Mouse (Mus musculus): ENCODE data around the gene Myct1. TPM values are rescaled to one million over a fixed set of nuclear protein-coding genes. Genes with fewer than 3 reads are reported as not detected.

Gene Myct1
- polyA plus RNA-seq, 1 experiment from 2014 or later: 2.0 TPM

DNA sequence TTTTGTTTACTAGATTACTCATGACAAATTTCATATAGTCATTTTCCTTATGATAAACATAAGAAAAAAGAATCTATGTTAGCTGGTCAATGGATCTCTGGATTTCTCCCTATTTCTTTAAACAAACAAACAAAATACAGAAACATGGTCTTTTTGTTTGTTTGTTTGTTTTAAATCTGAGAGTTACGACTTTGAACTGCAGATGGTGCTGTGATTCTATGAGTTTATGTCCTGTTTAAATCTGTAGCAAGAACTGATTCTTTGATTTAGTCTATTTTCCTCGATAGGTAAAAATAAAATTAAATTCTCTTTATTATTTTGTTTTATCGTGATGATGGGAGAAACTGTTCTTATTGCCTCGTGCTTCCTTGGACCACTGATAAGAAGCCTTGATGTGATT, 43.7 kb downstream of the Myct1 start:
- DNase-seq (ENCODE audit: low spot score) (no peak), ATAC-seq (ENCODE audit: low FRiP score) (no peak)
- H3K4me1 ChIP-seq (replicated peaks; ENCODE audit: control insufficient read depth, insufficient read depth, low read length): no peaks in the 10 kb centered on the region
- no peaks in the 10 kb centered on the region for H3K27me3 ChIP-seq (ENCODE audit: control insufficient read depth, insufficient read depth, low read length)
- H3K9me3 ChIP-seq (ENCODE audit: control insufficient read depth, low read length): no peaks in the 10 kb centered on the region
- no peaks in the 10 kb centered on the region for H3K36me3 ChIP-seq (ENCODE audit: control insufficient read depth, insufficient read depth, low read length)
- WGBS: 80% methylated on average over 4 of the region's 4 CpGs
- no peak overlapping the region for H3K9ac ChIP-seq (ENCODE audit: low read depth, low read length)
- H3K27ac ChIP-seq (ENCODE audit: low read depth, low read length): no peak overlapping the region
- H3K4me2 ChIP-seq (replicated peaks; ENCODE audit: low read depth, low read length): no peak overlapping the region
- no peak overlapping the region for H3K4me3 ChIP-seq (ENCODE audit: low read depth, low read length)

DNA sequence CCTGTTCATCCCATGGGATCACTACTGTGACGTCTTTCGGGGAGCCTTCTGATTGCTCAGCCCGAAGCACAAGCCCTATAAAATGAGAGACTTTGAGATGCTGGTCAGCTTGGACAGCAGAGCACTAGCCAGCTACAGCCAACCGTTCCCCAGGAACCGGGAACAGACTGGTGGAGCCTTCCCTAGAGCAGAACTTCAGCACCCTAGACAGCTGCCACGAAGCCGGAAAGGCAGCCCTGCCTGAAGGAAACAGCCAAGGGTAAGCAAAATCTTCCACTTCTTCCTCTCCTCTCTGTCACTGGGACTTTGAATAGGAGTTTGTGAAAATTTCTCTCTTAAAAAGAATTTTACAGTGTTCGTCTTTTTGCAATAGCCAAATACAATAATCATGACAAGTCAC, 45.5 kb downstream of the Myct1 start, which contains the start of gene Vip:
Gene Vip, plus strand, starts transcription at position 107 of the 400 bp plus-strand sequence.
- DNase-seq (ENCODE audit: low spot score): peak; percentile 46
- no peak for ATAC-seq (ENCODE audit: low FRiP score)
- no peak within 1 kb of the TSS for H3K4me2 ChIP-seq (replicated peaks; ENCODE audit: low read depth, low read length)
- no peaks in the 10 kb centered on the region for H3K4me1 ChIP-seq (replicated peaks; ENCODE audit: control insufficient read depth, insufficient read depth, low read length)
- H3K27me3 ChIP-seq (ENCODE audit: control insufficient read depth, insufficient read depth, low read length): no peaks in the 10 kb centered on the region
- H3K9ac ChIP-seq (ENCODE audit: low read depth, low read length): no peak within 1 kb of the TSS
- no peaks in the 10 kb centered on the region for H3K36me3 ChIP-seq (ENCODE audit: control insufficient read depth, insufficient read depth, low read length)
- 36% methylated on average over 8 of the region's 8 CpGs for WGBS
- no peaks in the 10 kb centered on the region for H3K9me3 ChIP-seq (ENCODE audit: control insufficient read depth, low read length)
- H3K27ac ChIP-seq (ENCODE audit: low read depth, low read length): no peak within 1 kb of the TSS
- H3K4me3 ChIP-seq (ENCODE audit: low read depth, low read length): no peak within 1 kb of the TSS

Other genes with a start within 250 kb of the Myct1 start
- gene Syne1, start 42.3 kb upstream of the Myct1 start, polyA plus RNA-seq (2014; fragmentation: Nextera tagmentation; extraction: Ambion mirVana): 4.5 and 6.3 TPM in 2 replicates
- gene Vip, start 45.4 kb downstream of the Myct1 start, polyA plus RNA-seq (2014; fragmentation: Nextera tagmentation; extraction: Ambion mirVana): 0.76 and 1.0 TPM in 2 replicates
- 70.6 and 70.8 TPM in 2 replicates for gene Fbxo5, start 211.8 kb downstream of the Myct1 start, polyA plus RNA-seq (2014; fragmentation: Nextera tagmentation; extraction: Ambion mirVana)
- 15.7 and 16.9 TPM in 2 replicates for gene Mtrf1l, start 230.1 kb downstream of the Myct1 start, polyA plus RNA-seq (2014; fragmentation: Nextera tagmentation; extraction: Ambion mirVana)